Mouse (Mus musculus): ENCODE measurements at regions not wholly inside any gene's neighbourhood (a gene's known extent, or its start where the extent isn't known, plus 50 kb on each side); places are given as distances from the start of the nearest gene placed in this dataset.

GRCm38 (mm10) chr13:34815057-34815410 is 60.1 kb upstream of the Prpf4b start:
- TF ChIP-seq CTCF (IDR thresholded peaks at IDR 0.05; ENCODE audit: low read depth, low read length) (no peak), GATA2 (IDR thresholded peaks at IDR 0.05; ENCODE audit: borderline replicate concordance, low read depth, low read length) (no peak)

Data from G1E (cell line).